Mouse (Mus musculus) brain, embryonic 14.5 days (tissue): Measurements from ENCODE around the gene Rom1.

Experiments
- CTCF ChIP-seq: fragments of 200-500 bp; IDR thresholded peaks from 2 replicates; pipeline ENCODE4 v1.5.1; 2012; ENCODE audit warnings: inconsistent platforms, mild to moderate bottlenecking, moderate library complexity, borderline replicate concordance; ENCODE audit not compliant: insufficient read depth, insufficient read length; ENCODE audit errors: extremely low read depth
- POLR2A ChIP-seq: fragments of 200-500 bp; IDR thresholded peaks from 2 replicates; pipeline ENCODE4 v1.6.1; 2012; ENCODE audit warnings: mild to moderate bottlenecking, inconsistent platforms, borderline replicate concordance; ENCODE audit not compliant: poor library complexity, insufficient read depth, insufficient read length, severe bottlenecking; ENCODE audit errors: extremely low read depth

GRCm38 (mm10) chr19:8914212-8914611 lies 14.9 kb downstream of the Rom1 start:
- TF ChIP-seq POLR2A (no peak), CTCF (no peak)
